Mouse (Mus musculus) erythroblast, adult 5-6 weeks (primary cell): ENCODE results near the gene Mzf1. TPM values are rescaled to one million over a fixed set of nuclear protein-coding genes. Genes with fewer than 3 reads are reported as not detected.
"Not testable (repeated sequence)": the region's sequence is repeated elsewhere in the genome, so short reads cannot be mapped to it uniquely, and the experiment has no call there.

ENCODE experiments used
- ATAC-seq: replicated peaks from 2 replicates; pipeline ENCODE4 v1.8.0; 2016; ENCODE audit warnings: moderate number of reproducible peaks, mild to moderate bottlenecking, moderate TSS enrichment, inconsistent platforms; ENCODE audit not compliant: poor library complexity, low FRiP score, severe bottlenecking
- total RNA-seq, 2 experiments: library from RNA; stranded (forward) in 1 of 2; stranded (reverse) in 1 of 2; fragments of 150-400 nt in 1 of 2; fragments of 200-764, 138-1000 nt in 1 of 2; gene quantifications; 2 replicates each; pipeline versions ENCODE4 v1.2.3 to v1.2.4; 2015 to 2017; ENCODE audit warnings: low replicate concordance in 2 of 2

Mzf1 gene
- total RNA-seq (2015; ENCODE audit: low replicate concordance) (not detected in 2 replicates), total RNA-seq (2017; ENCODE audit: low replicate concordance) (0.56 TPM in 1 of 2 replicates, not detected in the other)

GRCm38 (mm10) chr7:13054287-13055010 lies at the start of gene Mzf1:
Gene Mzf1 (minus strand): TSS chr7:13054764.
- ATAC-seq = peak; percentile 92

GRCm38 (mm10) chr7:13095073-13095472 lies 40.5 kb upstream of the Mzf1 start, which contains the start of gene Vmn1r85:
Gene Vmn1r85 (minus strand): TSS chr7:13095173.
- ATAC-seq = no peak

- no peak for ATAC-seq
Measured at GRCm38 (mm10) chr7:13072293-13072692, 17.7 kb upstream of the Mzf1 start.

GRCm38 (mm10) chr7:13063399-13063798 lies 8.8 kb upstream of the Mzf1 start:
- not testable (repeated sequence) for ATAC-seq

- ATAC-seq = no peak
Measured at GRCm38 (mm10) chr7:13059536-13059935, 5.0 kb upstream of the Mzf1 start.

- ATAC-seq = no peak
Measured at GRCm38 (mm10) chr7:13056913-13057700, 2.5 kb upstream of the Mzf1 start.

- ATAC-seq = no peak
Measured at GRCm38 (mm10) chr7:13053961-13054286, 640 bp downstream of the Mzf1 start.

- no peak for ATAC-seq
Measured at GRCm38 (mm10) chr7:13053501-13053900, 1.1 kb downstream of the Mzf1 start.

GRCm38 (mm10) chr7:13053001-13053400 lies 1.6 kb downstream of the Mzf1 start:
- ATAC-seq = no peak

- ATAC-seq = peak; percentile 84
Measured at GRCm38 (mm10) chr7:13046084-13046483, 8.5 kb downstream of the Mzf1 start.

- no peak for ATAC-seq
Measured at GRCm38 (mm10) chr7:13044254-13044625, 10.3 kb downstream of the Mzf1 start.

GRCm38 (mm10) chr7:13043445-13044253 lies 10.9 kb downstream of the Mzf1 start:
- no peak for ATAC-seq

GRCm38 (mm10) chr7:13043120-13043444 lies 11.5 kb downstream of the Mzf1 start:
- ATAC-seq = no peak

GRCm38 (mm10) chr7:13042511-13042910 lies 12.1 kb downstream of the Mzf1 start:
- ATAC-seq = no peak

GRCm38 (mm10) chr7:13041256-13041655 lies 13.3 kb downstream of the Mzf1 start:
- no peak for ATAC-seq

GRCm38 (mm10) chr7:13039181-13039580 lies 15.4 kb downstream of the Mzf1 start:
- ATAC-seq = no peak

- no peak for ATAC-seq
Measured at GRCm38 (mm10) chr7:13038621-13039169, 15.9 kb downstream of the Mzf1 start.

- ATAC-seq = peak; percentile 73
Measured at GRCm38 (mm10) chr7:13037901-13038555, 16.5 kb downstream of the Mzf1 start, which contains the start of gene Ube2m. Gene Ube2m (minus strand): TSS chr7:13038275.

- peak; percentile 47 for ATAC-seq
Measured at GRCm38 (mm10) chr7:13037366-13037765, 17.2 kb downstream of the Mzf1 start.

GRCm38 (mm10) chr7:13036806-13037205 lies 17.8 kb downstream of the Mzf1 start:
- ATAC-seq = no peak
